Mouse (Mus musculus) embryonic fibroblast, embryonic 13.5 days (primary cell): ENCODE data around the gene Fcgr2b.

Experiments used
- CTCF ChIP-seq: IDR thresholded peaks from 2 replicates; pipeline ENCODE4 v1.5.1; 2011; ENCODE audit warnings: mild to moderate bottlenecking, control low read depth, low read length, moderate library complexity, borderline replicate concordance; ENCODE audit not compliant: insufficient read depth
- POLR2A ChIP-seq: IDR thresholded peaks from 2 replicates; pipeline ENCODE4 v1.6.1; 2011; ENCODE audit warnings: low read depth, mild to moderate bottlenecking, control low read depth, low read length, moderate library complexity

DNA sequence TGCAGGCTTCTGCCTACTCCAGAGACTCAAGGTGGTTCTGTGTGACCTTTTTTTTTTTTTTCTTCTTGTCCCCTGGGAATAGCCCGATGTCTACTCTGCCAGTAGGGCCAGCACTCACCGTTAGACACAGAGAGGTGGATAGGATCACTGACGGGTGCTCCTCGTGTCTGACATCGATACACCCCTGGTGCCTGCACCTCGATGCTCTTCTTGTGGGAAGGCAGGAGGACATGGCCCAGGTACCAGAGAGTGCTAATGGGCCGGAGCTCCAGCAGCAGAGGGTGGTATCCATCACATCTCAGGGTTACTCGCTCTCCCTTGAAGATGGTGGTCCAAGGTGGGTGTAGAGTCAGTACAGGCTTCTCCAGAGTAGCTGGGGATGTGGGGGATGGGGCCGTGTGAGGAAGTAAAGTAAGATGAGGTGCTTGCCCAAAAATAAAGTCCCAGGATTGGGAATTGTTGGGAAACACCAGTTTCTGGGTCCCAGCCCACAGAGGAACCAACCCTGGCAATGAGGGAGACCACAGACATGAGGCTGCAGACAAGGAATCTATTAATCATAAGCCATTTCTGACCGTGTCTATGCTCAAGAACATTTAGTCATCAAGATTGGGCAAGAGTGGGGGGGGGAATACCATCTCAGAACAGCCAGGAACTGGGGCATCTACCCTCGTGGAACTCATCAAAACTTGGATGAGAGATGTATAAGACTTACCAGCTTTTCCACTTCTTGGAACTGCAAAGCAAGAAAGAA, 64.3 kb downstream of the Fcgr2b start:
- TF ChIP-seq CTCF (no peak), POLR2A (no peak)
